Mouse (Mus musculus) G1E (cell line): Measurements from ENCODE around the gene Snrnp70. TPM values are rescaled to one million over a fixed set of nuclear protein-coding genes. Genes with fewer than 3 reads are reported as not detected.

ENCODE experiments used
- ATAC-seq: 2 replicates; pipeline ENCODE4 v1.8.0; 2016; ENCODE audit warnings: mild to moderate bottlenecking; ENCODE audit not compliant: insufficient number of reproducible peaks, poor library complexity, low FRiP score, severe bottlenecking; ENCODE audit errors: extremely low read depth
- DNase-seq: peaks from one replicate; pipeline ENCODE4 v3.0.0; 2012; ENCODE audit warnings: low spot score
- H3K27me3 ChIP-seq: 2 replicates; pipeline ENCODE4 v1.6.1; 2012; ENCODE audit warnings: mild to moderate bottlenecking, low read length, inconsistent platforms; ENCODE audit not compliant: insufficient read depth
- H3K36me3 ChIP-seq: replicated peaks from 2 replicates; pipeline ENCODE3; 2012; ENCODE audit warnings: mild to moderate bottlenecking, inconsistent platforms
- H3K4me1 ChIP-seq: 2 replicates; pipeline ENCODE4 v1.6.1; 2012; ENCODE audit warnings: low read depth, low read length, inconsistent platforms, mixed read lengths; ENCODE audit not compliant: insufficient read depth
- H3K4me3 ChIP-seq: 2 replicates; pipeline ENCODE4 v1.5.1; 2012; ENCODE audit warnings: low read depth, mild to moderate bottlenecking, inconsistent platforms, low read length, moderate library complexity, mixed read lengths
- H3K9me3 ChIP-seq: replicated peaks from 2 replicates; pipeline ENCODE4 v1.6.1; 2012; ENCODE audit warnings: inconsistent platforms
- CTCF ChIP-seq: IDR thresholded peaks from 2 replicates; pipeline ENCODE4 v1.5.1; 2012; ENCODE audit warnings: low read depth, low read length, inconsistent platforms, mixed read lengths
- GATA1 ChIP-seq: IDR thresholded peaks from 2 replicates; pipeline ENCODE4 v1.6.1; 2012; ENCODE audit warnings: borderline replicate concordance, low read length, inconsistent platforms, mixed read lengths
- GATA2 ChIP-seq: IDR thresholded peaks from 2 replicates; pipeline ENCODE4 v1.6.1; 2012; ENCODE audit warnings: low read depth, low read length, inconsistent platforms, borderline replicate concordance
- POLR2AphosphoS5 ChIP-seq: IDR thresholded peaks from 2 replicates; pipeline ENCODE4 v1.6.1; 2012; ENCODE audit warnings: low read depth, low read length, inconsistent platforms; ENCODE audit not compliant: insufficient replicate concordance
- TAL1 ChIP-seq: conservative IDR thresholded peaks from 2 replicates; pipeline ENCODE4 v1.6.1; 2012; ENCODE audit warnings: low read depth, low read length, inconsistent platforms, mixed read lengths
- polyA plus RNA-seq: library from polyadenylated mRNA; stranded (reverse); fragments of >175 nt; gene quantifications from 2 replicates; pipeline ENCODE4 v1.2.3, GENCODE M21; 2012
- total RNA-seq, 2 experiments: library from RNA; stranded (forward) in 1 of 2; stranded (reverse) in 1 of 2; fragments of 200-1000 nt in 1 of 2; fragments of >200 nt in 1 of 2; fragmentation: Nextera tagmentation in 1 of 2; gene quantifications; 2 replicates each; pipeline ENCODE4 v1.2.3; 2014 to 2017

Snrnp70 gene
- total and polyA plus RNA-seq, 3 experiments, result 174 to 1,054 (median 333) TPM

- peaks cover 73% of the 10 kb centered on the region for H3K4me1 ChIP-seq
- H3K9me3 ChIP-seq, result no peaks in the 10 kb centered on the region
- no peaks in the 10 kb centered on the region for H3K27me3 ChIP-seq
- TF ChIP-seq GATA1, result no peak
- no peak for TF ChIP-seq TAL1
- no peak for TF ChIP-seq POLR2AphosphoS5
- no peak for TF ChIP-seq GATA2
- no peak for TF ChIP-seq CTCF
- DNase-seq (no peak), ATAC-seq (no peak)
- peak overlapping the region; percentile 73 for H3K4me3 ChIP-seq
- H3K36me3 ChIP-seq, result peaks cover 72% of the 10 kb centered on the region
Observed at GRCm38 (mm10) chr7:45435038-45435437, 39.5 kb upstream of the Snrnp70 start.

GRCm38 (mm10) chr7:45434203-45435015 is 38.9 kb upstream of the Snrnp70 start, which contains the start of gene Gys1:
Gene Gys1, plus strand, starts transcription at chr7:45434844.
- DNase-seq (peak; percentile 95), ATAC-seq (peak; percentile 93)
- H3K9me3 ChIP-seq, result no peaks in the 10 kb centered on the region
- H3K4me3 ChIP-seq, result peak within 1 kb of the TSS; percentile 73
- TF ChIP-seq CTCF, result peak; percentile 87
- no peak for TF ChIP-seq POLR2AphosphoS5
- peaks cover 72% of the 10 kb centered on the region for H3K36me3 ChIP-seq
- H3K27me3 ChIP-seq, result no peaks in the 10 kb centered on the region
- H3K4me1 ChIP-seq, result peaks cover 77% of the 10 kb centered on the region

GRCm38 (mm10) chr7:45433835-45434202 is 38.3 kb upstream of the Snrnp70 start:
- no peak for DNase-seq
- TF ChIP-seq GATA1, result no peak
- TF ChIP-seq GATA2, result no peak
- no peak for TF ChIP-seq POLR2AphosphoS5
- TF ChIP-seq CTCF, result no peak
- TF ChIP-seq TAL1, result no peak
- H3K4me3 ChIP-seq, result peak overlapping the region; percentile 73
- H3K36me3 ChIP-seq, result peaks cover 74% of the 10 kb centered on the region
- H3K9me3 ChIP-seq, result no peaks in the 10 kb centered on the region
- ATAC-seq, result no peak
- H3K27me3 ChIP-seq, result no peaks in the 10 kb centered on the region
- peaks cover 81% of the 10 kb centered on the region for H3K4me1 ChIP-seq

GRCm38 (mm10) chr7:45426556-45426955 is 31.0 kb upstream of the Snrnp70 start:
- Histone ChIP-seq H3K36me3 (peaks cover 99% of the 10 kb centered on the region), H3K4me1 (peaks cover 57% of the 10 kb centered on the region), H3K9me3 (no peaks in the 10 kb centered on the region), H3K27me3 (no peaks in the 10 kb centered on the region), H3K4me3 (no peak overlapping the region)
- no peak for DNase-seq
- TF ChIP-seq GATA1 (no peak), GATA2 (no peak), POLR2AphosphoS5 (no peak), TAL1 (no peak), CTCF (no peak)
- no peak for ATAC-seq

- Histone ChIP-seq H3K36me3 (peaks cover 69% of the 10 kb centered on the region), H3K27me3 (peaks cover 23% of the 10 kb centered on the region), H3K4me1 (peaks cover 36% of the 10 kb centered on the region), H3K4me3 (no peak overlapping the region), H3K9me3 (no peaks in the 10 kb centered on the region)
- DNase-seq (no peak), ATAC-seq (no peak)
- TF ChIP-seq GATA2, result no peak
- TF ChIP-seq CTCF, result no peak
- no peak for TF ChIP-seq POLR2AphosphoS5
- no peak for TF ChIP-seq GATA1
- no peak for TF ChIP-seq TAL1
Observed at GRCm38 (mm10) chr7:45421194-45421593, 25.7 kb upstream of the Snrnp70 start.

- Histone ChIP-seq H3K9me3 (no peaks in the 10 kb centered on the region), H3K4me3 (no peak within 1 kb of the TSS), H3K27me3 (peaks cover 29% of the 10 kb centered on the region), H3K36me3 (peaks cover 63% of the 10 kb centered on the region), H3K4me1 (peaks cover 40% of the 10 kb centered on the region)
- DNase-seq (no peak), ATAC-seq (no peak)
- TF ChIP-seq CTCF, result no peak
- TF ChIP-seq GATA2, result no peak
- TF ChIP-seq POLR2AphosphoS5, result no peak
- no peak for TF ChIP-seq GATA1
Observed at GRCm38 (mm10) chr7:45420615-45420919, 25.0 kb upstream of the Snrnp70 start, which contains the start of gene Lhb. Gene Lhb, plus strand, starts transcription at chr7:45420820.
